Mouse (Mus musculus) ovary, postnatal 14 days (tissue): ENCODE measurements around the gene Fibin.

ENCODE experiments used
- DNase-seq: peaks from one replicate; pipeline ENCODE4 v3.0.0; 2022; ENCODE audit warnings: low spot score

Gene Fibin

DNA sequence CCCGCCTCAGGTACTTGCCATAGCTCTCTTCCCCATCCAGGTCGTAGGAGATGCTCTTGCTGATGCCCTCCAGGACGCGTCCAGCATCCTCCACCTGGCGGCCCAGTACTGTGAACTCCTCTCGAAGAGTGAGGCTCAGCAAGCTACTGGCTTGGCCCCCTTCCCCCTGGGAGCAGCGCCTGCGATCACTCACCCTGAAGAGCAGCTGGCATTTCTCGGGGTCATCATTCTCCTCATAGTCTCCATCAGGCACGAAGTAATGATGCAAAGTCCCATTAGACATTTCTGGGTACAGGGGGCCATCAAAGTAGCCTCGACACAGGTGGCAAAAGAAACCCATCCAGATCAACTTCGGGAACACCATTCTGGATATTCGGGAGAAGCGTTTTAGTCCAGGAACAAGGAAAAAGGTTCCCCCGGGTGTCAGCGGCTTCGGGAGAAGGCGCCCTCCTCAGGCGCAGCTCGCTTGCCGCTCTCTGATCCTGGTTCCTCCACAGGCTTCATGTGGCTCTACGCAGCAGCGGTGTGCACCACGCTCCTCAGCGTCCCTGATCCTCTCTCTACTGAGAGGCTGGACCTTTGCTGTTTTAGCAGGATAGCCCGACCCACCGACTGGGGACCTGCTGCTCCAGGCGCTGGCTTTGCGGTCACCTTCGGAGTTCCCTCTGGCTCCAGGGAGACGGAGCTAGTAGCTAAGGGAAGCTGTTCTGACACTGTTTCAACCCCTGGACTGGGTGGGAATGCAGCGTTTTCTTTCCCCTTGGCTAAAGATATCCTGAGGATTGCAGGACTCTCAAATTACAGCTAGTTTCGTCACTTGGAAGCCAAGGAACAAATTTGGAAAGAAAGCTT is at the start of gene Fibin:
TSS of gene Fibin (minus strand) at position 752 of the 852 bp plus-strand sequence.
- DNase-seq: peak; percentile 15

DNA sequence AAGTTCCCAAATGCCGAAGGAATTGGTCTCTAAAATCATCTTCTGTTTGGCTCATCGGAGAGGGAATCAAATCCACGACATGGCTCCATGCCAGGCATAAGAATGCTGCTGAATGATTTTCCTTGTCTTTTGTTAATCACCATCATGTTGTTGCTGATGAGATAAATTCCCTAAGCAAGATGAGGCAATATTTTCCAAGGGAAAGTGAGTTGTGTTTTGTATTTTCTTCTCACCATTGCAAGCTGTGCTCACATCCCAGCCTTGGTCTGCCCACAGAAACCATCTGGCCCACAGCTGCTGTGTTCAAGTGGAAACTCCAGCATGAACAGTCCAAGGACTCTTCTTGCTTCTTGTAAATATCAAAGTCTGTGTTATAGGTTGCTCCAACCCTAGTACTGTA is 48.4 kb upstream of the Fibin start:
- DNase-seq: peak; percentile 3

DNA sequence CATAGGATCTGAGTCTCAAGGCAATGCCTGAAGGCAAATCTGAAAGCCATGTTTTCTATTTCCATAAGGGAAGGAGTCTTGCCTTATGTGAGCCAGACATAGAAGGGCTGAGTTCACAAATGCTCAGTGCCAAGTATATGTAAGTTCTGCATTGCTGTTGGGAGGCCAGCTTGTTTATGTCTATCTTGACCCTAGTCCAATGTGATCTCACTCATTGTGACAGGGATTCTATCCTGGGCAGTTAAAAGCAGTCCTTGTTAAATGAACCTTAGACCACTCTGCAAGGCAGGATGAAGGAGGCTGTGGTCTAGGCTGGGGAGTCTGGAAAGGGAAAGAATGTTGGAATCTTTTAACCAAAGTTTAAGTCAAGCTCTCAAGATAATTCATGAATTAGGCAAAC is 45.8 kb upstream of the Fibin start:
- no peak for DNase-seq

DNA sequence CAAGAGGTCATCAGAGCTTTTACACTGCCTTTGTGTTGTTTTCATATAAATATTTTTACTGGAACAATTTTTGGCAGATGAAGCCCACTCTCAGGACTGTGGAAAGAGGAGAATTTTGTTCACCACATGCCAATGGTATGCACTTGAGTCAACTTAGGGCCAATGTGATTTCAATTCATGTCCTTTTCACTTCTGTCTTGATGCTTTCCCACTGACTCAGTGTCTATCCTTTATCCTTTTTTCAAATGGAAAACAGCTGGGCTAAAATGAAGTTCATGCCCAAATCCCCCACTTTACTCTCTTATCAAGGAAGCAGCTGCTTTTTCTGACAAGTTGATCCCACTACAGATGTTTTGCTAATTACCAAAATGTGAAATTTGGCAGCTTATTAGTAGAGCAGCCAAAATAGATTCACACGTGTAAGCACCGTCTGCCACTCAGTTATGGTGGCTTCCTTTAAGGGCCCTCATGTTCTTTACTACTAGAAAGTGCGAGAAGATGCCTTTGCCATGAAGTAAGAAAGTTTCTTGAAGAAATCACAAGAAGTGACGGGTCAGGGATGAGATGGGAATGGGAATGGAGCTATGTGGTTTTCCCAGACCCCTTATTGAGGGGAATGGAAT is 29.8 kb upstream of the Fibin start:
- no peak for DNase-seq

DNA sequence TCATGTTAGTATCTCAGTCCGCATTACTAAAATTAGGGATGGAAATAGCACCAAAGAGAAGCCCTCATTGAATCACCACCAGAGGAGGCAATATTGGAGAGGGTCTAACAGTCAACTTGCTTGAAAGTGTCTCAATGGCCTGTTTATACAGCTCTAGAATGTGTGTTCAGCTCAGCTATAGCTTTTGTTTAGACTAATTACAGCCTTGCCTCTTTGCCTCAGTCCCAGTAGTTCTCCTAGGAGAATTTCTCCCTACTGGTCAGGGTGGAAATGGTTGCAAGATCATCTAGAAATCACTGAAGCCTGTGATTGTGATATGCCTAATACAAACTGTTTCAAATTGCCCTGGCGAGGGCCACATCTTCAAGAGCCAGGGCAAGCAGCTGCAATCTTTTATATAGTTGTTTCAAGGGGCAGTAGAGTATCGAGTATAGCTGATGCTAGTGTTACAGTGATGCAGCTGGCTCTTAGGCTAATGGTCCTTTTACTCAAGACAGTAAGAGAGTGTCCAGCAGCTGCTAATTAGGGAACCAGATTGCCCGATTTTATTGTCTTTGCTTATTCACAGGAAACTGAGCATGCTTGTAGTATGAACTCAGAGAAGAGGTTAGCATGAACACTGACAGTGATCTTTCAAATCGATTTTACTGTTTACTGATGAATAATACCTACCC is 27.9 kb upstream of the Fibin start:
- DNase-seq: no peak

DNA sequence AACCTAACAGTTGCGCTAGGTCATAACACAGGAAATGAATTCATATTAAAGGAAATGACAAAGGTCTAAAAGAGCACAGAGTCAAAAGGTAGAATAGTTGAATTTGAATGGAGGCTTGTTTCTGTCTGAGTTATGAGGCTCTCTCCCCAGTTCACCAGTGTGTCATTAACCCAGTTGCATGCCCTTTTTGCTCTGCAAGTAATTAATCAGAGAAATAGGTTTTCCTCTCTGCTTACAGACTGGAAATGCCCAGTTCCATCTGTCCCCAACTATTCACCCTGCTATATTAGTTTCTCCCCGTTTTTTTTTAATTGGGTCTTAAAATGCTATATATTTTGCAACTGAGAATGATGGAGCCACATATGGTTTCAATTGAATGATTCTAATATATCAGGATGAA is 16.8 kb upstream of the Fibin start:
- DNase-seq: no peak

DNA sequence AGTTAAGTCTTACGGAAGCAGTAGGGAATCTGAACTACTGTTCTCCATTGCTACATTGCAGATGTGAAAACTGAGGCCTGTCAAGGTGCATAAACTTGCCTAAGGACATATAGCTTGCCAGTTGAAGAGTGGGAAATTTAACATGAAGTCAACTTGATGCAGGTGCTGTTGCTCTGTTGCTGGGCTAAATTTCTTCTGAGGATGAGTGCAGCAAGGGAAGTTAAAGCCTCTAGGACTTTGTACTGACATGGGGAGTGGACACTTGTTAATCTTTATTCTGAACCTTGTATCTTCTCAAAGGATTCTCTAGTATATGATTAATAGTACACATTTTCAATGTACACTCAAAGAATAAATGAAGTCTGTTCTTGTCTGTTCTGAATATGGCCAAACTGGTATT is 13.7 kb upstream of the Fibin start:
- no peak for DNase-seq

DNA sequence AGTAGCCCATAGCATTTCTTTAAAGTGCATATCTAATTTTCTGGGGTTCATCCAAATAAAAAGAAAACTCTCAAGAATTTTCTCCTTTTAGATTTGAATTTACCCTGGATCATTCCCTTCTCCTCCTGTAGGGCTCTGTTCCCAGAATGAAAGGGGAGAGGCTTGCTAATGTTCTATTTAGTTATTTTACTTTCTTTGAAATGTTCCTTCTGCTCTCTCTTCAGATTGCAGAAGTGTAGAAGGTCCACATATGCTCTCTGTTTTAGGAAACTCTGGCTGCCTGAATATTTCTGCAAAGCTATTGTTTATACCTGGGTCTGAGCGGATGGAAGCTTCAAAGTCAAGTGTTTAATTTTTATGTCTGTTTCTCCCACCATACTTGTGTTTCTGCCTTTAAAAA is 12.5 kb upstream of the Fibin start:
- DNase-seq: no peak

DNA sequence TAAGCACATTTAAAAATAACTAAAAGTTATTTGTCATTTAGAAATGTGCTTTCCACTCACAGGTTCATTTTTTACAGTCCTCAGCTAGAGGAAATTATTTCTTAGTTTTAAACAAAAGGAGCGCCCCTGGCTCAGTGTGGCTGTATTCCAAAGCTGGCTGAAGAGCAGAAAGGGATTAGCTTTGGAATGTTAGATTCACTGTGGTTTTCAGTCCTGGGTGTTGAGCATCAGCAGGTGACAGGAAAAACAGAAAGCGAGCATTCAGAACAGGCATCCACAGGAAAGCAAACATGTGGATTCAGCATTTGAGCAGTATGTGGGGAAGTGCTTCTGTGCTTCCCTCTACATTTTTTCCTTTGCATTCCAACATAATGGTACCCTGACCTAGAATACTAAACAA is 10.2 kb upstream of the Fibin start:
- DNase-seq: no peak

DNA sequence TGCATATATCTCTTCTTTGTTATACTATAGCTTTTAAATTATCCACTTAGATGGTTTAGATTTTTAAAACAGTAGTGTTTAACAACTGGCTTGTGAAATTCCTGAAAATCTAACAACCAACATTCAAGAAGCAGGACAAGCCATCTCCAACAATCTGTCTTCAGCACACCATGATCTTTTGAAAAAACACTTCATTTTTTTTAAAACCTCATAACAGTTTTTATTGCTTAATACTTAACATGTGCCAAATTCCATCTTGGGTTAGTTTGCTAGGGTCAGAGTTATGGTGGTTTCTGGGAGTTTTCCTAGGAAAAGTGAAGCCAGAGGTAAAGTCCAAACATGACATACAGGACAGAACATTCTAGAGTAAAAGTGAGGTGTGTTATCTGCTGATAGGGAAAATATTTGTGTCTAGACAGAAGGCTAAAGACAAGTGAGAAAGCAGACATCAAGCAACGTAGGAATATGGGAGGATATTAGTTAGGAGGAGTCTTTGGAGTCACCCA is 4.5 kb upstream of the Fibin start:
- DNase-seq: no peak

DNA sequence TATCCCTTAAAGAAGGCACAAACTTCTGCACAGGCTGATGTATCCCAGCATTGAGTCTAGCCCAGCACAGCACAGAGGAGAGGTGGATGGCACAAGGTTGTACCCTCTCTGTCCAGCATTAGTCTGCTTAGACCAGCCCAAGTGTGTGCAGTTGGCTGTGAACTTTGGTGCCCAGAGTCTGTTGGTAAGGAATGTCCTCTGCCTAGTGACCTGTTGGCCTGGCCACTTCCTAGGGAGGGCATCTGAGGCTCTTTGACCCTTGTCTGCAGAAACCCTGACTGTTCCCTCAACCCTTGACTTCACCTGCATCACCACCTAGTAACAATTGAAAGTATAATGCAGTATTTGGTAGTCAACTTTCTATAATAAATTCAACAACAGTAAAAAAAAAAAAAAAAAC is 2.4 kb upstream of the Fibin start:
- no peak for DNase-seq

DNA sequence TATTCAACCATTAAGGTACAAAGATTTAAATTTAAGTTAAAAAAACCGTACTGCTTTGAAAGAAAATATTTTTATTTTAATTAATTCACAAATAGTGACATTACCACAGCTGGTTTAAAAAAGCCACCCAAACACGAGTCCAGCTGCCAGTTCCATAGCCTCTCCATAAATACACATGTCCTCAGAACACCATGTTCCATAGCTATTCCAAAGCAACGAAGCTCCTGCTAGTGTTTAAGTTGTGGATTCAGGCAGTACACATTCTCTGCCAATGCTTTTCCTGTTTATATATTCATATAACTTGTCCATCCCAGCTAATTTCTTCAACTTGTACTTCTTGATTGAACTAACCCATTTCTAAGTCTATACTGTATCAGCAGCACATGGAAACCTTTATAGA is 872 bp upstream of the Fibin start:
- DNase-seq: no peak

DNA sequence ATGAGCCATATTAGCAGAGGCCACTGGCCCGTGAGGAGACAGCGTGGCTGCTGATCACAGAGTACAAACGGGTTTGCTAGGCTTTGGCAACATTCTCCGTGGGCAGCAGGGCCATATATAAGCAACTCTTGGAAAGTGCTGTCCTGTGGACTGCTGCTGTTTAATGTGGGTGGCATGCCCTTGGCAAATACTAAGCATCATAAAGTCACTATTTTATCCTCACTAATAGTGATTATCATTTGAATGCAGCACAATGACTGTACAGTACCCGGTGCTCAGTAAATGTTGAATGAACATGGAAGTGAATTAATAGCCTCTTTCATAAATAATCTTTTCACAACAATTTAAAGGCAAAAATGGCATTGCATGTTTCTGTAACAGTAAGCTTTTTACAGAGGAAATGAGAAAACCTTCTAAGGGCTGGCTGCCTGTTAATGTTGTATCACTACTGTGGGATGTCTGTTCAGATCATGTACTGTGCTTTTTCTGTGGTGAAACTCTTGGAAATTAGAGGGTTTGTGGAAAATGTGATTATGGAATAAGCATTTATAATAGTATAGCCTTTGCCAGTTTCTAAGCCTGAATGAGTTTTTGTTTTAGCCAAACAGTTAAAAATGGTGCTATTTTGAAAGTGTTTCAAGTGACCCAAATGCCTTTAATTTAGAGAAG is 9.5 kb downstream of the Fibin start:
- no peak for DNase-seq

DNA sequence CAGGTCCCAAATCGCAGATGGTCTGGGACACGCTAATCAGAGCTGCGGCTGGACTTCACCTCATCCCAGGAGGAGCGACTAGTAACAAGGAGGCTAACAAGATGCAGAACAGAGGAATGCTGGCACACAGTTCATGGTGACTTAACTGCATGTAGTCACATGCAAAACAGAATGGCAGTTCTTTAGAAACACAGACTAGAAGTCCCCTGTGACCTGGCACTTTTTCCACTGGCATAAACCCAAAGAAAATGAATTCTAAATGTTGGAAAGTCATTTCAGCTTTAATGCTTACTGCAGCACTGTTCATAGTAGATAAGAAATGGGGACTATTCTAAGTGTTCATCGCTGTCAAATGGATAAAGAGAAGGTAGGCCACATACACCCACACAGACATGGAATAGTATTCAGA is 11.1 kb downstream of the Fibin start:
- no peak for DNase-seq

DNA sequence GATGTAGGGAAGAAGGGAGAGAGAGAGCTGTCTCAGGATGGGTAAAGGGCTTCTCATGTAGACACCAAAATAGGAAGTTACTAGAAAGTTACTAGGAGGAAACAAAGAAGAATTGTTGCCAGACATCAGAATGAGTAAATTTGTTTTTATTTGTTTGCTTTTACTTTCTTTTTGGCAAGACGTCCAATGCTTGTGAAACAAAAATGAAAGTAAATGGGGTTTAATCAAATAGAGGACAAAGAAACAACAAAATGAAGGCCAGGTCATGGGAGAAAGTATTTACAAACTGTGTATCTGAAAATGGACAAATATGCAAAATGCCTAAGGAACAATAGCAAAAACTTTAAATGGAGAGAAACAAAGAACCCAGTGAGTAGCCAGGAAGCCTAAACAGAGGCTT is 11.6 kb downstream of the Fibin start:
- no peak for DNase-seq

DNA sequence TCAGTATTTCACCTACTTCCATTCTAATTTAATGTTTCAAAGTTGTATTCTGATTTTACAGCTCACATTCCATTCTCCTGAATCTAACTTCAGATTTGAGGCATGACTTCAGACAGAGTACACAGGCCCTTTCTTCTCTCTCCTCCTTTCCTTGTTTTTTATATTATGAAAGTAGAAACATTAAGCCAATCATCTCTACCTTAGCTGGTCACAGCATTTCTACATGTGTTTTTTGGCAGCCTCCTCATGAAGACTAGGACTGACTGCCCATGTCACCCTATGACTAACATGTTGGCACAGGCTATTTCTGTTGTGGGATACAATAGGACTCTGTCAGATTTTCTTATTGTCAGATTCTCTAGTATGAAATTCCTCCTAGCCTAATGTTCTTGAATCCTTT is 34.0 kb downstream of the Fibin start:
- no peak for DNase-seq

DNA sequence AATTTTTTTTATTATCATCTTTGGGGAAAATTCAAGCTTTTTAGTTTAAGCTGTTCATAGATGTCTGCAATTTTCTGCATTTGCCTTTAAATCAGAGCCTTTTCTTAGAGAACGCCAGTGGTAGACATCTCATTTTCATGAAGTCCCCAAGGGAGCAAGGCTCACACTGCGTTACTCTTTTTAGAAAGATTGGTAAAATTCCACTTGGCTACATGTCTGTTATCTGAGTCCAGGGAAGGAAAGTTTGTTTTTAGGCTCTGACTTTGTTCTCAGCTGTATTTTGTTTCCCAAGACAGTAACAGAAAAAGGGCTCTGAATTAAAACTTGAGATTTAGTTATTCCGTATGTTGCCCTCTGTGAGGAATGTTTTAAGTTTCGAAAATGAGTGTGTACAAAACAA is 43.0 kb downstream of the Fibin start:
- no peak for DNase-seq

DNA sequence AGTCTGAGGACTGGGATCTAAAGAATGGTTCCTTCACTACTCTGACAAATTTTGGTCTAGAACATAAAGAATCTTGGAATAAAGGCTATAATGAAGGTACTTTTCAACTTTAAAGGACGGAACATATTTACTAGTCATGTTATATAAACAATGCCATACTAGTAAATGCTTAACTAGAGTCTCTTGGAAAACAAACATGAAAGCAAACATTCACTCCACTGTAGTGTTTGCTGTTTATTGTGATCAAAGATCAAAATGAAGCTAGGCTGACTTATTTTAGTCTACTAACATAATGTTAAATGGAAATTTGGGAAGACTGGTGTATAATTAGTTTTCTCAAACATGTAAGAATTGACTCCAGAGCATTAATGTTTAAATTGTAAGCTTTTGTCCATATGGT is 43.7 kb downstream of the Fibin start:
- DNase-seq: no peak

DNA sequence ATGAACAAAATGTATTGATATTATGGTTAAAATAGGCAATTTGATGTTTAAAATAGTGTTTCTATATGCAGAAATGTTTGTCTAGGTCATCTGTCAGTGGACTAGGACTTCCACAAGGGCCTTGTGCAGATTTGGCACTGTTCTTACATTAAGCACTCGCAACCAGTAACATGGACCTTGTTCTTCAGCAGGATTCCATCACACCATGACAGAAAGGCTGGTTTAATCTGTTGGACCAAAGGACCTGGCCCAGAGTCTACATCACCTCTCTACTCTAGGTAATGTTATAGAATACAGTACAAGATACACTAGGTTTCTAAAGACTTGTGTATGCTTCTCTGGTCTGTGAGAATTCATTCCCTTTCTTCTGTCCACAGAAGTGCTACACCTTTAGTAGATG is 44.3 kb downstream of the Fibin start:
- DNase-seq: no peak

DNA sequence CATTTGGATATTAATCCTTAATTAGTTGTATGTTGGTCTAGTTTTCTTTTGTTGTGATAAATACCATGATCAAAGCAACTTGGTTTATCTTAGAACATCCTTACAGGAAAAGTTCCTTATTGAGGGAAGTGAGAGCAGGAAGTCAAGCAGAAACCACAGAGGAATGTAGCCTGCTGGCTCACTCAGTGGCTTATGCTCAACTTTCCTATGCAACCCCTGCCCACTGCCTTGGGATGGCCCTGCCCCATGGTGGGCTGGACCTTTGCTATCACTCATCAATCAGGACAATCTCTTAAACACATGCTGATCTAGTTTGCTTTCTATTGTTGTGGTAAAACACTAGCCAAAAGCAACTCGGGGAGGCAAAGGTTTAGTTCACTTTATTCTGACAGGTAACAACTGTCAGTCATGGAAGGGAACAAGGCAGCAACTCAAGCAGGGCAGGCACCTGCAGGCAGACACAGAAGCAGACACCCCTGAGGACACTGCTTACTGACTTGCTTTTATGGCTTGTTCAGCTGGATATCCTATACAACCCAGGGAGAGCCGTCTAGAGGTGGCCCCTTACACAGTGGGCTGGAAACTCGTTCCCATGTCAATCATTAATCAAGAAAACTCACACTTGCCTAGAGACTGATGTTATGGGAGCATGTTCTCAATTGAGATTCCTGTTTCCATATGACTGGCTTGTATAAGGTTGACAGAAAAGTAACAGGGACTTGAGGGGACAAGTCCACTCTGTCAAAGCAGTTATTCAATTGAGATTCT is 46.7 kb downstream of the Fibin start:
- DNase-seq: no peak

DNA sequence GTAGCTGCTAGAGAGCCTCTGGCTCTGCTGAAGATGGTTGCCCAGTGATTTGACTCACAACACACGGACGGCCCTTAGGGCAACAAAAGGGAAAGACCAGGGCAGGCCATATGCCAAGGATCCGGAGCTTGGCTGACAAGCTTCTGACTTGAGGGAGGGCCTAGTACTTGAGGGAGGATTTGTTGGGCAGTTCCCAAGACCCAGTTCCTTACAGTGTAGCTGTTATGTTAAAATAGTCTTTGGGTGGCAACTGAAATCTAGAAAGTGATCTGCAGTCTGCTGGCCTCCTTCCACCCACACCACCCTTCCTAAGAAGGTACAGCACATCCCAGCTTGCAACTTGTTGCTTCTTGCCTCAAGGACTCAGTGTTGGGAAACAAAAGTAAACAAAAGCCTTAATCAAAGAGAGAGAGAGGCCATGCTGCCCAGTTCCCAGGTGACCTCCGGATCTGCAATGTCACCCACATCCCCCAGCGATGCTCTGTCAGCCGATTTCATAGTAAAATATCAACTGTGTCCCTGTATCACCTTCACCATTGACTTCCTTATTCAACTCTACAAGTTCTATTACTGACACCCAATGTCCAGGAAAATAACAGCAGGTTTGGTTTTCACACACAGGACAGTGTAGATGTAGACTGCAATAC is 48.4 kb downstream of the Fibin start, which contains the start of gene Bbox1:
TSS of gene Bbox1 (minus strand) at position 52 of the 647 bp plus-strand sequence.
- peak; percentile 15 for DNase-seq
